9 mouse cellular contexts compared by ENCODE assay signal in genomic region chr2:118637888-118638526, GRCm38 (mm10). TPM values are rescaled to one million over a fixed set of nuclear protein-coding genes. Genes with fewer than 3 reads are reported as not detected.
DNase-seq lines count a peak whose midpoint lies in the region; ATAC-seq and TF ChIP-seq lines count a peak whose summit lies in the region.
"Had no signal": no experiment of that assay in that cellular context is flagged by ENCODE, and none has a peak within 500 bp of the region (broad histone marks: within the 10 kb centered on the region; RNA-seq: fewer than 3 reads in every experiment).

No protein-coding gene starts in this region.

- 43% methylated on average over 8 of the region's 8 CpGs for WGBS in forebrain, embryonic 11.5 days
- WGBS in hindbrain, embryonic 11.5 days, result 46% methylated on average over 8 of the region's 8 CpGs
- 34% methylated on average over 8 of the region's 8 CpGs for WGBS in lung, postnatal 0 days

- TF ChIP-seq EP300 in lung, postnatal 0 days (IDR thresholded peaks at IDR 0.05), result 0 out of 2 replicates have a peak, but pooled peaks have one; percentile 31

- no peak overlapping the region for H3K4me2 ChIP-seq in forebrain, embryonic 11.5 days (ENCODE audit: low read depth, low read length, severe bottlenecking)
- H3K4me2 ChIP-seq in hindbrain, embryonic 11.5 days (replicated peaks; ENCODE audit: low read depth, low read length), result no peak overlapping the region
- H3K4me2 ChIP-seq in lung, postnatal 0 days (replicated peaks; ENCODE audit: low read depth, low read length), result no peak overlapping the region
- H3K4me2 ChIP-seq: limb, embryonic 12.5 days had no signal

- peaks cover 17% of the 10 kb centered on the region for H3K4me1 ChIP-seq in G1E (ENCODE audit: insufficient read depth, low read depth, low read length)
- H3K4me1 ChIP-seq in forebrain, embryonic 11.5 days (replicated peaks; ENCODE audit: control insufficient read depth, insufficient read depth, low read length), result no peaks in the 10 kb centered on the region
- no peaks in the 10 kb centered on the region for H3K4me1 ChIP-seq in hindbrain, embryonic 11.5 days (replicated peaks; ENCODE audit: control insufficient read depth, insufficient read depth, low read length)
- no peaks in the 10 kb centered on the region for H3K4me1 ChIP-seq in lung, postnatal 0 days (ENCODE audit: insufficient read depth, low read depth, low read length)
- H3K4me1 ChIP-seq: limb, embryonic 12.5 days had no signal

- no peak overlapping the region for H3K9ac ChIP-seq in forebrain, embryonic 11.5 days (ENCODE audit: low read length)
- no peak overlapping the region for H3K9ac ChIP-seq in hindbrain, embryonic 11.5 days (ENCODE audit: low read depth, low read length)
- H3K9ac ChIP-seq in lung, postnatal 0 days (replicated peaks; ENCODE audit: low read depth), result no peak overlapping the region
- H3K9ac ChIP-seq: limb, embryonic 12.5 days had no signal

- H3K27me3 ChIP-seq in G1E (ENCODE audit: insufficient read depth, low read length), result no peaks in the 10 kb centered on the region
- H3K27me3 ChIP-seq in forebrain, embryonic 11.5 days (ENCODE audit: control insufficient read depth, insufficient read depth, low read length), result no peaks in the 10 kb centered on the region
- H3K27me3 ChIP-seq in hindbrain, embryonic 11.5 days (ENCODE audit: control insufficient read depth, insufficient read depth, low read length), result no peaks in the 10 kb centered on the region
- H3K27me3 ChIP-seq in lung, postnatal 0 days (replicated peaks; ENCODE audit: insufficient read depth, low read length), result no peaks in the 10 kb centered on the region
- H3K27me3 ChIP-seq: limb, embryonic 12.5 days had no signal

- H3K4me3 ChIP-seq in G1E (ENCODE audit: low read depth, low read length), result no peak overlapping the region
- no peak overlapping the region for H3K4me3 ChIP-seq in forebrain, embryonic 11.5 days (ENCODE audit: low read depth, low read length)
- H3K4me3 ChIP-seq in hindbrain, embryonic 11.5 days (ENCODE audit: low read depth, low read length), result no peak overlapping the region
- H3K4me3 ChIP-seq in lung, postnatal 0 days (ENCODE audit: low read depth, low read length), result no peak overlapping the region
- H3K4me3 ChIP-seq: limb, embryonic 12.5 days had no signal

- peak; percentile 79 for TF ChIP-seq CTCF in G1E (IDR thresholded peaks at IDR 0.05; ENCODE audit: low read depth, low read length)
- peak; percentile 88 for TF ChIP-seq CTCF in lung, postnatal 0 days (IDR thresholded peaks at IDR 0.05)

- no peaks in the 10 kb centered on the region for H3K9me3 ChIP-seq in G1E (replicated peaks)
- no peaks in the 10 kb centered on the region for H3K9me3 ChIP-seq in forebrain, embryonic 11.5 days (ENCODE audit: control insufficient read depth, low read length)
- no peaks in the 10 kb centered on the region for H3K9me3 ChIP-seq in hindbrain, embryonic 11.5 days (ENCODE audit: control insufficient read depth, low read length)
- no peaks in the 10 kb centered on the region for H3K9me3 ChIP-seq in lung, postnatal 0 days (ENCODE audit: low read length)
- H3K9me3 ChIP-seq: limb, embryonic 12.5 days had no signal

- peaks cover 99% of the 10 kb centered on the region for H3K36me3 ChIP-seq in G1E (replicated peaks)
- peaks cover 28% of the 10 kb centered on the region for H3K36me3 ChIP-seq in forebrain, embryonic 11.5 days (ENCODE audit: control insufficient read depth, insufficient read depth, low read length)
- H3K36me3 ChIP-seq in hindbrain, embryonic 11.5 days (ENCODE audit: control insufficient read depth, insufficient read depth, low read length), result peaks cover 6% of the 10 kb centered on the region; the same call in 1 of the 2 replicates
- 0 out of 2 replicates have a peak, but pooled peaks cover 5% of the 10 kb centered on the region for H3K36me3 ChIP-seq in lung, postnatal 0 days (ENCODE audit: insufficient read depth, low read length)

- ATAC-seq in G1E (ENCODE audit: extremely low read depth, insufficient number of reproducible peaks, low FRiP score, poor library complexity, severe bottlenecking), result no peak
- 0 out of 2 replicates have a peak, but pooled peaks have one; percentile 51 for ATAC-seq in forebrain, embryonic 11.5 days (replicated peaks; ENCODE audit: low FRiP score)
- ATAC-seq in hindbrain, embryonic 11.5 days (ENCODE audit: low FRiP score), result no peak
- peak; percentile 48 for ATAC-seq in lung, postnatal 0 days

- no peak overlapping the region for H3K27ac ChIP-seq in forebrain, embryonic 11.5 days (ENCODE audit: low read depth, low read length)
- H3K27ac ChIP-seq in hindbrain, embryonic 11.5 days (ENCODE audit: low read depth, low read length), result no peak overlapping the region
- H3K27ac ChIP-seq in lung, postnatal 0 days (ENCODE audit: low read length), result no peak overlapping the region
- H3K27ac ChIP-seq: limb, embryonic 12.5 days had no signal

- peak; percentile 39 for DNase-seq in G1E (ENCODE audit: low spot score)
- DNase-seq in c-Kit-negative CD71-positive TER-119-positive erythroid progenitor cells, embryonic 14.5 days (ENCODE audit: low read depth, low spot score), result peak; percentile 70
- DNase-seq in forebrain, embryonic 11.5 days (ENCODE audit: low spot score), result peak; percentile 82
- DNase-seq in hindbrain, embryonic 11.5 days (ENCODE audit: low spot score), result peak; percentile 85
- peak; percentile 39 to 75 for DNase-seq in layer of hippocampus, adult 8-10 months (ENCODE audit: low spot score in 2 of 2)
- DNase-seq in lung, postnatal 0 days (ENCODE audit: low spot score), result peak; percentile 76
- peak; percentile 89 for DNase-seq in retina, embryonic 14.5 days (ENCODE audit: low spot score)
- peak; percentile 73 to 78 for DNase-seq in thymus, postnatal 36 days

RNA-seq across cellular contexts. Expression of gene Pak6, which starts 25.1 kb away (rescaled TPM):
- total RNA-seq in G1E (2014; fragmentation: Nextera tagmentation) (7.9 and 9.6 TPM in 2 replicates), G1E (2017) (6.2 and 10.0 TPM in 2 replicates)
- polyA plus RNA-seq in G1E (2012), result 28.0 and 34.2 TPM in 2 replicates
- 1.2 and 2.2 TPM in 2 replicates for polyA plus RNA-seq in forebrain, embryonic 11.5 days (2014; fragmentation: Nextera tagmentation; extraction: Ambion mirVana)
- 1.5 and 2.0 TPM in 2 replicates for polyA plus RNA-seq in hindbrain, embryonic 11.5 days (2014; fragmentation: Nextera tagmentation; extraction: Ambion mirVana)
- 10 to 100 TPM; 50.7 to 58.1 (median 54.1) TPM for total RNA-seq in layer of hippocampus, adult 8-10 months (2022)
- 1.1 and 2.0 TPM in 2 replicates for polyA plus RNA-seq in lung, postnatal 0 days (2015; fragmentation: Nextera tagmentation; extraction: Ambion mirVana)

RNA-seq across cellular contexts. Expression of gene Bub1b, which starts 40.0 kb away (rescaled TPM):
- total RNA-seq in G1E (2014; fragmentation: Nextera tagmentation) (69.8 and 75.1 TPM in 2 replicates), G1E (2017) (110 and 126 TPM in 2 replicates)
- polyA plus RNA-seq in G1E (2012), result 21.1 and 26.3 TPM in 2 replicates
- 146 and 148 TPM in 2 replicates for polyA plus RNA-seq in forebrain, embryonic 11.5 days (2014; fragmentation: Nextera tagmentation; extraction: Ambion mirVana)
- polyA plus RNA-seq in hindbrain, embryonic 11.5 days (2014; fragmentation: Nextera tagmentation; extraction: Ambion mirVana), result 80.6 and 100.0 TPM in 2 replicates
- total RNA-seq in layer of hippocampus, adult 8-10 months (2022), result 1 to 10 TPM; 2.1 to 3.3 (median 2.3) TPM
- polyA plus RNA-seq in lung, postnatal 0 days (2015; fragmentation: Nextera tagmentation; extraction: Ambion mirVana), result 4.1 and 5.8 TPM in 2 replicates

Comparison
In these comparisons a context has a peak if more than half of its experiments do, and no peak if none do; other contexts are left out.
1. ATAC-seq: peak in forebrain, embryonic 11.5 days (single experiment) and lung, postnatal 0 days (single experiment); none in G1E (single experiment) and hindbrain, embryonic 11.5 days (single experiment).
2. DNase-seq: peak in every context shown above with its lines; median percentile 89 in retina, embryonic 14.5 days; 85 in hindbrain, embryonic 11.5 days; 82 in forebrain, embryonic 11.5 days; 76 in lung, postnatal 0 days; 76 in thymus, postnatal 36 days; 70 in c-Kit-negative CD71-positive TER-119-positive erythroid progenitor cells, embryonic 14.5 days; 57 in layer of hippocampus, adult 8-10 months; 39 in G1E.